Mouse (Mus musculus) thymus, postnatal 36 days (tissue): ENCODE data around the gene Cdadc1.

Source experiments
- DNase-seq, 2 experiments: peaks; one replicate each; pipeline ENCODE4 v3.0.0; 2022; ENCODE audit warnings: mixed read lengths in 2 of 2

Cdadc1 gene

DNA sequence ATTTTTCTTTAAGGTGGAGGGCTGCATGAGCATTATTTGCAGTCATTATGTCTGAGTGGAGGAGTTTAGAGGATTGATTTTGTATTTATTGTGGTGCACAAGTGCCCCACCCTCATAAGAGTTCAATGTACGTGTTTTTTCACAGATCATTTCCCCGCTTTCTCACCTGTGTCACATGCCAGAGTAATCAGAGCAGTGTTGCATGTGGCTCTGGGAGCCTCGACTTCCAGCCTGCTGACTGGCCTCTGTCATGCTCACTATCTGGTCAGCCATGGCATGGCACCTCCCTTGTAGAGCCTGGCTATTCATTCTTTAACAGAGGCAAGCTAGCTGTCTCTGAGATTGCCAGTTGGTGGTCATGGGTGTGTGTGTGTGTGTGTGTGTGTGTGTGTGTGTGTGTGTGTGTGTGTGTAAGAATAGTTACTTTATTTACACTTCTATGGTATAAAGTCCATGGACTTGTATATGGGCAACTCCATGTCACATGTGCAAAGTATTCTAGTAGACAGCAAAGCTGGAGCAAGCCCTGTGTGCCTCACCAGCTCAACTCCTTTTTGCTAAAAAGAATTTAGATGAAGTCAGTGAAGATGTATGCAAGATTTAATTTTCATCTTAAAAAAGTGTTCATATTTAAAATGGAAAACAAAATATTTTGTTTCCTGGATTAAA is 54.5 kb downstream of the Cdadc1 start:
- DNase-seq: no peak

DNA sequence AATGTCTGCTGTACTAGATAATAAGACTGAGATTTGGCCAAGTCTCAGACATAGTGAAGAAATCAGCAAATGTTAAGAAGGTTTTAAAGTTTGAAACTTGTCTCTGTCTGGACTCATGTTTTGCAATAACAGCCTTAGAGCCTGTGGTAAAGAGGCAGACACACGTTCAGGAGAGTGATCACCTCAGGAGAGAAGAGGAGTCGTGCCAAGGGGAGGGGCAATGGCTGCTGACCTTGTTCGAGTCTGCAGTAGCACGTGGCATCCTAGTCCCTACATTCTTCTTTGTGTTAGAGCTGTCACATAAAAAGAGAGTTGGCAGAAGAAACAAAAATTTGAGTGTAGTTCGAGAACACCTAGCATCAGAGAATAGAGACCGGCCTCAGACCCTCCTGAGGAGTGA is 57.0 kb downstream of the Cdadc1 start:
- DNase-seq: no peak

DNA sequence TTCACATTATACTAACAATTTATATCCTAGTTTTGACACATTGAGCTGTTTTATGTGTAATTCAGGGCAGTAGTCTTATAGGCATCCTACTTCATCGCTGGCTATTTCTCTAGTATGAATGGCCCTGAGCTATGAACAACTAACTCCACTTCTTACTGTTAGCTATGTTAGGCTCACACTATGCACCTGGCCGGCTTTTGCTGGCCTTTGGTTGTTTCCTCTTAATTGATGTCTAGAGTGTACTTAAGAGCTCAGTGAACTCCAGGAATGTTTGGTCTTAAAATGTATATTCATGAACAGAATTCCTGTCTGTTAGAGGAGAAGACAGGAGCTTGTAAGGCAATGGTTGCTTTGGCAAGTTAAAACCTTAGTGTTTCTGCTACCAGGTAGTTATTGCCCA is 57.5 kb downstream of the Cdadc1 start:
- no peak for DNase-seq

DNA sequence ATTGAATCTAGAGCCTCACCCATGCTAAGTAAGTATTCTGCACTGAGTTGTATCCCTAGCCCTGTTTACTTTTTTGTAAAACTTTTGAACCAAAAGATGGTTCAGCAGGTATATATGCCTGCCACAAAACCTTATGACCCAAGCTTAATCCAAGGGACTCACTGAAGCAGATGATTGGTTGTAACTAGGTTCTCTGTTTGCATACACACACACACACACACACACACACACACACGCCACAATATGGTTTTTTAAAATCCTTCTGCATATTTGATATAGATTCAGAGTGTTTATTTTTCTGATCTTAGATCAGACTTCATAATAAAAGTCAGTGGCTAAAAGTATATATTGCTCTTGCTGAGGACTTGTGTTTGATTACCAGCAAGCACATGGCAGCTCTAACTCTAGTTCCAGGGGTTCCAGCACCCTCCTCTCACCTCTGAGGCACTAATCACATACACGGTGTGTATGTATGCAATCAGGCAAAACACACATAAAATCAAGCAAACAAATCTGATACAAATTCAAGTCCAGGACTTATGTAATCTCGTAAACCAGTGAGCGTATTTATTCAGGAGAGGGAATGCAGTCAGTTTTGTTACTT is 59.8 kb downstream of the Cdadc1 start:
- no peak for DNase-seq

DNA sequence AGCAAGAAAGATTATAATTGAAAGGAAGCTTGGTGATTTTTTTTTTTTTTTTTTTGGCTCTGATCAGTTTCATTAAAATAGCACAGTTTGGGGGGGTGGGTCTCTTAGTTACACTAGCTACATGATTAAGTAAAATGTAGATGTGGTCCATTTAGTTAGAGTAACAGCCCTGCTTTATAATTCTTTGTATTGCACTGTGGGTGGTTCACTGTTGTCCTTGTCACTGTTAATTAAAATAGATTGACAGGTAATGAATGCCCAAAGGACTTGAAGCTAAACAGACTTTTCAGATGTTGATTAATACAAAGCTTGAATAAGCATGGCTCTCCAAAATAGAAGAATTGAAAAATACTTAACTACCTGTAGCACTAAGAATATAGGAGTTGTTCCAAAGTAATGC is 63.9 kb downstream of the Cdadc1 start:
- no peak for DNase-seq

DNA sequence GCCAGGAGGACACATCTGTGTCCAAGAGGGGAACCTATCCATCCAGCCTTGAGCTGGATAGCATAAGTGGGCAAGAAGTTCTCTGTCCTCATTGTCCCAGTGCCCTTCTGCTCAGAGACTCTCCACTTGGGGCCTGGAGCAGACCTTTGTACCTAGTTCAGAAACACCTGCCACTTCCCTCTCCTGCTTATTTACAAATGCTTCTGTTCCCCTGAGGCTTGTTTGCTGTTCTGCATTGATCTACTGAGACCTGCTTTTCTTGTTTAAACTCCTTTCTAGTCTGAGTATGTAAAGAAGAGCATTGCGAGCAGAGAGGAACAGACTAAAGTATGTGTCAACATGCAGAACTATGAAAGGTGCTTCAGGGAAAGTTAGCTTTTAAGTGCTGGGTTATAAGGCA is 64.8 kb downstream of the Cdadc1 start:
- no peak for DNase-seq

DNA sequence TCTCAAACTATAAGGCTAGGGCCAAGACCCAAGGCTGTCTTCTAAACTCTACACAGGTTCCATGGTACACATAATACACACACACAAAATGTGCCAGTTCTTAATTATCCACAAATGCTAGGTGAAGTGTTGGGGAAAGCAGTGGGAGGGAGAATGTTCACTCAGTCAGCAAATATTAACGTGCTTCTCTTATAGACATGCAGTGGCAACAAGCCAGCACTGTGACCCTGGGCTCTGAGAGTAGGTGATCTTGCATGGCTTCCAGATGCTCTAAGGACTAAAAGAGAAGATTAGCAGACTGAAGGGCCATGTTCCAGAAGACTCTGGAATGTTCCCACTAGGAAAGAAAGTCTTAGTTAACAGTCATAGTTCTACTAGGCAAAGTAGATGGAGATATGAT is 67.0 kb downstream of the Cdadc1 start:
- no peak for DNase-seq

DNA sequence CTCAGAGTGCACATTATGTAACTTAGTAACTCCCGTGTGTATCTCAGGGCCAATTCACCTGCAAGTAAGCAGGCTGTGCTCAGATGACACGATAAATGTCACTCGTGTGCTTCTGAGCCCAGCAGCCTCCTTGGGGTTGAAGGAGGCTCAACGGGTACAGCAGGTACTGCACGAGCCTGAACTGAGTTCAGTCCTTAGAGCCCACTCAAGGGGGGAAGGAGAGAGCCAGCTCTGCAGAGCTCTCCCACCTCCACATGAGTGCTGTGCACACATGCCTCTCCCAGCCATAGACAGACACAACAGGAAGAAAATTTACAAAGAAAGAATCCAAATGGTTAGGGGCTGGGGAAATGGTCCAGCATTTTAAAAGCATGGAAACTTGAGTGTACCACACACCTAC is 71.9 kb downstream of the Cdadc1 start:
- no peak for DNase-seq

DNA sequence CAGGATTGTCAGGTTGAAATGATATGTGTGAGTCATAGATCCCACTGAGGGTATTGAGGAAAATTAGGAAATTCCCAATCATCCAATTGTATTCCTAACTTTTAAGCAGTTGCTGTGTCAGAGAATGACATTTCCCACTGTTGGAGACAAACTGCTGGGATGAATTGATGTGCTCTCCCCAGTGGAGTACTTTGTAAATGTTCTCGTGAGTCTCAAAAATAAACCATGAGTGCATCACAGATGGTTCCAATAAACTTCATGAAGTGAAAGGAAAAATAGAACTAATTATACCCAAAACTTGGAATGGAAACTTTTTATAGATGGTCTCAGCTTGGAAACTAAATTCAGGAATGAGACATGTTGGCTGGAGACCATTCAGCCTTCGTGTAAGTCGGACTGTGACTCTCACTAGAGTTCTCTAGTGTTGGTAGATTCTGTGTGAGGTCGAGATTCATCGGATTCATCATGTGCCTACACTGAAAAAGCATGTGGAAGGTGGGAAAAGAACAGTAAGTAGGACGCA is 83.8 kb downstream of the Cdadc1 start:
- DNase-seq: no peak
